Mouse (Mus musculus) ES-E14 (cell line): ENCODE measurements at regions not wholly inside any gene's neighbourhood (a gene's known extent, or its start where the extent isn't known, plus 50 kb on each side); places are given as distances from the start of the nearest gene placed in this dataset.

Experiments used
- CHD2 ChIP-seq: IDR thresholded peaks from 2 replicates; pipeline ENCODE4 v1.6.1; 2014; ENCODE audit warnings: mild to moderate bottlenecking, low read depth, low read length, inconsistent platforms
- HCFC1 ChIP-seq: IDR thresholded peaks from 2 replicates; pipeline ENCODE4 v1.6.1; 2012; ENCODE audit warnings: low read length, inconsistent platforms, borderline replicate concordance; ENCODE audit not compliant: insufficient read depth
- MAFK ChIP-seq: IDR thresholded peaks from 2 replicates; pipeline ENCODE4 v1.6.1; 2014; ENCODE audit warnings: mild to moderate bottlenecking, low read depth, low read length, inconsistent platforms; ENCODE audit not compliant: insufficient read depth
- ZC3H11A ChIP-seq: IDR thresholded peaks from 2 replicates; pipeline ENCODE4 v1.6.1; 2012; ENCODE audit warnings: low read depth, mild to moderate bottlenecking, inconsistent platforms, low read length, borderline replicate concordance
- ZNF384 ChIP-seq: IDR thresholded peaks from 2 replicates; pipeline ENCODE4 v1.6.1; 2012; ENCODE audit warnings: low read depth, low read length, inconsistent platforms

- no peak for TF ChIP-seq CHD2
- no peak for TF ChIP-seq ZNF384
- no peak for TF ChIP-seq HCFC1
- TF ChIP-seq MAFK, result no peak
- TF ChIP-seq ZC3H11A, result no peak
These were observed 140.4 kb upstream of the Podxl start for GRCm38 (mm10) chr6:31704191-31704590.
